Mouse (Mus musculus): Measurements from ENCODE around the gene Irgq. TPM values are rescaled to one million over a fixed set of nuclear protein-coding genes. Genes with fewer than 3 reads are reported as not detected.

The Irgq gene
- total and polyA plus RNA-seq, 2 experiments from 2014 or later = 4.8 to 24.5 TPM

GRCm38 (mm10) chr7:24500929-24501328, 29.6 kb upstream of the Irgq start:
- H3K4me2 ChIP-seq (ENCODE audit: low read depth, low read length) = no peak overlapping the region
- no peak for DNase-seq (ENCODE audit: low spot score)

GRCm38 (mm10) chr7:24501492-24501891, 29.0 kb upstream of the Irgq start:
- peaks cover 23% of the 10 kb centered on the region for H3K4me1 ChIP-seq (ENCODE audit: control insufficient read depth, insufficient read depth)
- ATAC-seq (ENCODE audit: insufficient read depth, low read depth) = no peak
- H3K27me3 ChIP-seq (ENCODE audit: control insufficient read depth, insufficient read depth, low read length) = peaks cover 50% of the 10 kb centered on the region
- H3K9me3 ChIP-seq (replicated peaks; ENCODE audit: control insufficient read depth, low read length) = no peaks in the 10 kb centered on the region
- no peak for DNase-seq (ENCODE audit: low spot score)
- no peak overlapping the region for H3K9ac ChIP-seq (replicated peaks; ENCODE audit: low read depth, low read length)
- H3K4me2 ChIP-seq (ENCODE audit: low read depth, low read length) = no peak overlapping the region
- no peak overlapping the region for H3K27ac ChIP-seq (ENCODE audit: low read depth)
- no peak for TF ChIP-seq EP300 (IDR thresholded peaks at IDR 0.05; ENCODE audit: low read depth)
- TF ChIP-seq CTCF (IDR thresholded peaks at IDR 0.05; ENCODE audit: low read depth) = no peak; the same call in 1 of the 2 replicates
- 35% methylated on average over 21 of the region's 21 CpGs for WGBS
- H3K4me3 ChIP-seq (ENCODE audit: low read depth, low read length) = no peak overlapping the region
- H3K36me3 ChIP-seq (replicated peaks; ENCODE audit: control insufficient read depth, insufficient read depth, low read length) = no peaks in the 10 kb centered on the region

More at GRCm38 (mm10) chr7:24500929-24501328, 29.6 kb upstream of the Irgq start:
- WGBS = 27% methylated on average over 7 of the region's 7 CpGs
- Histone ChIP-seq H3K9ac (replicated peaks; ENCODE audit: low read depth, low read length) (no peak overlapping the region), H3K27ac (ENCODE audit: low read depth) (no peak overlapping the region), H3K27me3 (ENCODE audit: control insufficient read depth, insufficient read depth, low read length) (peaks cover 50% of the 10 kb centered on the region), H3K9me3 (replicated peaks; ENCODE audit: control insufficient read depth, low read length) (no peaks in the 10 kb centered on the region), H3K4me3 (ENCODE audit: low read depth, low read length) (no peak overlapping the region), H3K4me1 (ENCODE audit: control insufficient read depth, insufficient read depth) (peaks cover 18% of the 10 kb centered on the region), H3K36me3 (replicated peaks; ENCODE audit: control insufficient read depth, insufficient read depth, low read length) (no peaks in the 10 kb centered on the region)
- no peak for ATAC-seq (ENCODE audit: insufficient read depth, low read depth)
- TF ChIP-seq EP300 (IDR thresholded peaks at IDR 0.05; ENCODE audit: low read depth) = no peak
- TF ChIP-seq CTCF (IDR thresholded peaks at IDR 0.05; ENCODE audit: low read depth) = peak; percentile 31

- Histone ChIP-seq H3K4me1 (ENCODE audit: control insufficient read depth, insufficient read depth) (peaks cover 31% of the 10 kb centered on the region), H3K27me3 (ENCODE audit: control insufficient read depth, insufficient read depth, low read length) (peaks cover 33% of the 10 kb centered on the region), H3K36me3 (replicated peaks; ENCODE audit: control insufficient read depth, insufficient read depth, low read length) (no peaks in the 10 kb centered on the region), H3K4me3 (ENCODE audit: low read depth, low read length) (no peak overlapping the region), H3K27ac (ENCODE audit: low read depth) (no peak overlapping the region), H3K9me3 (replicated peaks; ENCODE audit: control insufficient read depth, low read length) (no peaks in the 10 kb centered on the region), H3K9ac (replicated peaks; ENCODE audit: low read depth, low read length) (no peak overlapping the region), H3K4me2 (ENCODE audit: low read depth, low read length) (peak overlapping the region; percentile 30)
- 17% methylated on average over 10 of the region's 10 CpGs for WGBS
- no peak for TF ChIP-seq EP300 (IDR thresholded peaks at IDR 0.05; ENCODE audit: low read depth)
- no peak for TF ChIP-seq CTCF (IDR thresholded peaks at IDR 0.05; ENCODE audit: low read depth)
- no peak for ATAC-seq (ENCODE audit: insufficient read depth, low read depth)
- DNase-seq (ENCODE audit: low spot score) = no peak
Measured at GRCm38 (mm10) chr7:24504004-24504403, 26.5 kb upstream of the Irgq start.

GRCm38 (mm10) chr7:24504868-24505267, 25.6 kb upstream of the Irgq start:
- no peaks in the 10 kb centered on the region for H3K36me3 ChIP-seq (replicated peaks; ENCODE audit: control insufficient read depth, insufficient read depth, low read length)
- no peak overlapping the region for H3K9ac ChIP-seq (replicated peaks; ENCODE audit: low read depth, low read length)

GRCm38 (mm10) chr7:24505447-24506064, 24.9 kb upstream of the Irgq start:
- 33% methylated on average over 15 of the region's 15 CpGs for WGBS
- H3K4me3 ChIP-seq (ENCODE audit: low read depth, low read length) = peak overlapping the region; percentile 64
- no peaks in the 10 kb centered on the region for H3K36me3 ChIP-seq (replicated peaks; ENCODE audit: control insufficient read depth, insufficient read depth, low read length)
- ATAC-seq (ENCODE audit: insufficient read depth, low read depth) (no peak), DNase-seq (ENCODE audit: low spot score) (no peak)
- H3K27me3 ChIP-seq (ENCODE audit: control insufficient read depth, insufficient read depth, low read length) = peaks cover 18% of the 10 kb centered on the region
- H3K4me2 ChIP-seq (ENCODE audit: low read depth, low read length) = peak overlapping the region; percentile 97
- TF ChIP-seq EP300 (IDR thresholded peaks at IDR 0.05; ENCODE audit: low read depth) (no peak), CTCF (IDR thresholded peaks at IDR 0.05; ENCODE audit: low read depth) (no peak)
- peaks cover 31% of the 10 kb centered on the region for H3K4me1 ChIP-seq (ENCODE audit: control insufficient read depth, insufficient read depth)
- H3K27ac ChIP-seq (ENCODE audit: low read depth) = peak overlapping the region; percentile 98
- H3K9ac ChIP-seq (replicated peaks; ENCODE audit: low read depth, low read length) = peak overlapping the region; percentile 33; the same call in 1 of the 2 replicates
- H3K9me3 ChIP-seq (replicated peaks; ENCODE audit: control insufficient read depth, low read length) = no peaks in the 10 kb centered on the region

More at GRCm38 (mm10) chr7:24504868-24505267, 25.6 kb upstream of the Irgq start:
- H3K4me1 ChIP-seq (ENCODE audit: control insufficient read depth, insufficient read depth) = peaks cover 31% of the 10 kb centered on the region
- 39% methylated on average over 4 of the region's 4 CpGs for WGBS
- DNase-seq (ENCODE audit: low spot score) = no peak
- H3K4me2 ChIP-seq (ENCODE audit: low read depth, low read length) = no peak overlapping the region
- ATAC-seq (ENCODE audit: insufficient read depth, low read depth) = no peak
- peak overlapping the region; percentile 98 for H3K27ac ChIP-seq (ENCODE audit: low read depth)
- no peak for TF ChIP-seq CTCF (IDR thresholded peaks at IDR 0.05; ENCODE audit: low read depth)
- TF ChIP-seq EP300 (IDR thresholded peaks at IDR 0.05; ENCODE audit: low read depth) = no peak
- no peaks in the 10 kb centered on the region for H3K9me3 ChIP-seq (replicated peaks; ENCODE audit: control insufficient read depth, low read length)
- H3K4me3 ChIP-seq (ENCODE audit: low read depth, low read length) = no peak overlapping the region
- peaks cover 25% of the 10 kb centered on the region for H3K27me3 ChIP-seq (ENCODE audit: control insufficient read depth, insufficient read depth, low read length)

All from heart, postnatal 0 days (tissue).